Comparison of ENCODE assay signal across 8 mouse cellular contexts in the genomic region with DNA sequence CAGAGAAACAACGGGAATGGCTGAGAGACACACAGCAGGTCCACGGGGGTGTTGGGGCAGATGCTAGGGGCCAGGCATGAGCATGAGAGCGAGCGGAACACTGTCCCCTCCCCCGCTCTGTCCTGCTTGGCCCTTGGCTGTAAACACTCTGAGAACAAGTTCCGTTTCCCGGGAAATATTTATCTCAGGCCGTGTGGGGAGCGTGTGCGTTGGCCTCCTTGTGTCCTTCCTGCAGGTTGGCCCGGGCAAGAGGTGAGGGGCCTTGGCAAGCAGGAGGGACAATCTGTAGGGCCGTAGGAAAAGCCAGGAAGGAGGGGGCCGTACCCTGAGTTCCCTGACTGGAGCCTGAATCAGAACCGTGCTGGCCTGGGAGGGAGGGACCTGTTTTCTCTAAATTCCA. TPM values are rescaled to one million over a fixed set of nuclear protein-coding genes. Genes with fewer than 3 reads are reported as not detected.
DNase-seq lines count a peak whose midpoint lies in the region.

No protein-coding gene starts in this region.

- intact Hi-C loops in heart, postnatal 36 days (cut with DNase I), result no loop called here

- peak; percentile 79 for DNase-seq in adrenal gland, postnatal 14 days
- peak; percentile 37 for DNase-seq in embryo, embryonic 11 days
- DNase-seq in heart, postnatal 36 days, result peak; percentile 70
- DNase-seq in kidney, postnatal 4 days, result peak; percentile 72 to 82
- DNase-seq in retina, embryonic 14.5 days (ENCODE audit: low spot score), result peak; percentile 37
- DNase-seq in cerebellum, adult 8-10 months, result no peak
- no peak for DNase-seq in spleen, adult 18-20 months
- DNase-seq in spleen, postnatal 10 days (ENCODE audit: low spot score in 2 of 2), result no peak

RNA-seq across cellular contexts. Expression of a gene that starts 43.9 kb away (rescaled TPM):
- total RNA-seq in adrenal gland, postnatal 14 days (2021), result 132 and 141 TPM in 2 replicates
- 10 to 100 TPM; 51.8 to 74.3 TPM for total RNA-seq in heart, postnatal 36 days (2021)

RNA-seq across cellular contexts. Expression of a gene that starts 54.7 kb away (rescaled TPM):
- total RNA-seq in adrenal gland, postnatal 14 days (2021), result not detected in 2 replicates
- total RNA-seq in heart, postnatal 36 days (2021), result not detected

Comparison
In these comparisons a context has a peak if more than half of its experiments do, and no peak if none do; other contexts are left out.
1. DNase-seq: peak in adrenal gland, postnatal 14 days (single experiment), embryo, embryonic 11 days (single experiment), heart, postnatal 36 days (2 of 2), kidney, postnatal 4 days (2 of 2) and retina, embryonic 14.5 days (single experiment); none in cerebellum, adult 8-10 months (single experiment), spleen, adult 18-20 months (0 of 2) and spleen, postnatal 10 days (0 of 2).